Mouse (Mus musculus) cerebral cortex, adult 2 months (tissue): ENCODE results near the gene Gpr83.

ENCODE experiments used
- WGBS: fragments of 180-500 bp; shearing (Covaris S2); methylation state at CpG from one replicate; pipeline ENCODE4 v1.1.7; 2018; 5-methylcytosine and 5-hydroxymethylcytosine counted together

Gpr83 gene

DNA sequence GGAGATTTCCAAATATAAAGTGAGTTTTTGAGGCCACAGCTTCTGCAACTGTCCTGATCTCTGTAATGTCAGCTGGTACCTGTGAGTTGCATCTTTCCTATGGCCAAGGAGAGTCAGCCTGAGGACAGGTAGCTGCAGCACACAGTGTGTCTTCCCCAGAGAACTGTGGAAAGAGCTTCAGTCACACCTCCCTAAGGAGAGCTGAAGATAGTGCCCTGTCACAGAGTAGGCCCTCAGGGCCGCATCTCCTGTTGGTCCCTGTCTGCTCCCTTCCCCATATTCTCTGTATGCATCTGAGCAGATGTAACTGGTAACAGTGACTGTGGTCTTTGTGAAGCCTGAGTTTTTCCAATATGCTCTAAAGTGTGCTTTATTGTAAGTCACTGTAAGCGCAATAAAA, 10.4 kb downstream of the Gpr83 start:
- WGBS, result 87% methylated on average over 2 of the region's 2 CpGs

DNA sequence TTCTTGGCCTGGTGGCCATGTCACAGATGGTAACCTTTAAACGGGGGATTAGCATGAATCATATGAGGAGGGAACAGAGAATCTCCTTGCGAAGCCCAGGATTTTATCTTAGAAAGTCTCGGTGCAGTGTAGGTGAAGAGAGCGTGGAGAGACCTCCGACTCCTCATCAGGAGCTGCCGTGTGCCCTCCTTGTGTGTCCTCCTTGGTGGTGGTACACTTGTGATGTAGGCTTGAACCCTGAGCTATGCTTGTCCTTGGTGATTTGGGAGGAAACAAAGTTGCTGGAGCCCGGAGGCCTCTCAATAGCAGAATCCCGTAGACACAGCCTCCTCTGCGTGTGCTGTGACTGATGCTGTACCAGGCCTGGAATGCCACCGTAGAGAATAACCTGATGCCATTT, 10.8 kb downstream of the Gpr83 start:
- 85% methylated on average over 10 of the region's 10 CpGs for WGBS

- WGBS, result 68% methylated on average over 3 of the region's 3 CpGs
Measured at GRCm38 (mm10) chr9:14871536-14871935, 11.5 kb downstream of the Gpr83 start.

DNA sequence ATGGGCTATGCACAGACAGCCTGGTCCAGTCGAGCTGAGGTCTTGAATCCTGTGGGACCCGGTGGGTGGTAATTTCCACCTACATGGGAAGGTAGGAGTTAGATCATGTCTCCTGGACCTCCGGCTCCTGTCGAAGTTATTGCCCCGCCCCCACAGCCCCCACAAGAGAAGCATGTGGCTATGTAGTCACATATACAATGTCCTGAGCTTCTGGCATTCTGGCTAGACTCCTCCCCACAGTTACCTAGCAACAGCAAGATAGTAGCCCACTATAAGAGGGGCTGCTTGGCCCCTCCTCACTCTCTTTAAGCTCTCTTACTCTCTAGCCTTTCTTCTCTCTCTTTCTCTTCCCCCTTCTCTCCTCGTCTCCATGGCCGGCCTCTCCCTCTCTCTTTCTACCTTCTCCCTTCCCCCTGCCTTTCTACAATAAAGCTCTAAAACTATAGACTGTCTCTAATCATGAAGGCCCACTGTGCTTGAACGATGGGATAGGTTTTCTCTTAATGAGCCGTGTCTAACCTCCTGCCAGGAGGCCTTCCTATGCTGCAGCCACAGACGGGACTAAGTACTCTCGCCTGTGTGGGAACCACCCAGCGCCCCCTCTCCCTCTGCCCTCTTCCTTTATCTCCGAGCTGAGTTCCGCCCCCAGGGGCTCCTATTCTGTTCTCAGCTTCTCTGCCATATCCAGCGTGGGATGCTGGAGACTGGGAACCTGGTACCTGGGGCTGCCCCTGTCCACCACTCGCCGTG, 12.3 kb downstream of the Gpr83 start:
- WGBS, result 47% methylated on average over 17 of the region's 17 CpGs

DNA sequence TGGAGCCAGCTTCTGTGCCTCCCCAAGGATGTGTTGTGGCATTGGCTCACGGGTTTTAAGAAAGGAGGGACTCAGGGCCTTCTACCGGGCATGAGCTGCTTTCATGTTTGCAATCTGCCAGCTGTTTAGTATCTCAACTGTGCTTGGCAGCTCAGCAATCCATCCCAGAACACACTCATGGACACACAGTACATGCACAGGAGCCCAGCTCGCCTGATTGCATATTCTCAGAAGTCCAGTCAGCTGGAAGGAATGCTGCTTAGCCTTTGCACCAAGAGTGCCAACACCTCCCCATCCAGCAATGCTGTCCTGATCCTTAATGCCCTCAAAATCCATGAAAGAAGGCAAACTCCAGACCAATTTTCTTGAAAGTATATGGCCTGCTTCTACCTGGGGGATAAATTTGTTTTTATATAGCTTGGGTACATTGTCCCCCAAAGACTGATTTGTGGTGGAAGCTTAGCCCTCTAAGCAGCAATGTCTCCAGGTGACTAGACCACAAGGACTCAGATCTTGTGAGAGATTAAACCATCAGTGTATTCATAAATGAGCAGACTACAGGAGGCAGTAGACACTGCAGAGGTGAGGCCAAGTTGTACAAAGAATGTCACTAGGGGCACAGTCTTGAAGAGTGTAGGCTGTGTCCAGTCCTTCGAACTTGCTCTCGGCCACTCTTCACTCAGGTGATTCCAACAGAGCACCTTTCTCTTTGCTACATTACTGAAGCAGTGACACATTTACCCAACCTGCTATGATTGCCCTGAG, 15.9 kb downstream of the Gpr83 start:
- WGBS, result 82% methylated on average over 5 of the region's 5 CpGs

- WGBS, result 74% methylated on average over 8 of the region's 8 CpGs
Measured at GRCm38 (mm10) chr9:14876566-14876965, 16.6 kb downstream of the Gpr83 start.

GRCm38 (mm10) chr9:14884641-14885040, 24.6 kb downstream of the Gpr83 start:
- 68% methylated on average over 4 of the region's 4 CpGs for WGBS

DNA sequence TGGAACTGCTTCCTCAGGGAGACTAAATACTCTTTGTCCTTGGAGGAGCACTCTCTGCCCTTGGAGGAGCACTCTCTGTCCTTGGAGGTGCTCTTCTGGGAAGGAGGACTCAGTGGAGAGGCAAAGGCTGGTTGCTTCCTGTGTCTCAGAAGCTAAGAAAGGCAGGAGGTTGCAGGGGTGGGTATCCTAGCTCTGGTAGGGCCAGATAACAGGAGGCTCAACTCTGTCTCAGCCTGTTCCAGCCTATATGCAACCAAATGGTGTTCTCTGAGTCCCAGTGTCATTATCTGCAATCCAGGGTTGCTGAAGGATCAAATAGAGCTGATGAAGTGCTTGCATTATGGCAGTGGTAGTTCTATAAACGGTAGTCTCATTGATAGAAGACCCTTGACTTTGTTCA, 25.9 kb downstream of the Gpr83 start:
- WGBS, result 89% methylated on average over 1 of the region's 1 CpGs

GRCm38 (mm10) chr9:14887787-14888382, 27.9 kb downstream of the Gpr83 start:
- 95% methylated on average over 6 of the region's 6 CpGs for WGBS

GRCm38 (mm10) chr9:14888671-14889070, 28.7 kb downstream of the Gpr83 start:
- WGBS, result 88% methylated on average over 6 of the region's 6 CpGs

DNA sequence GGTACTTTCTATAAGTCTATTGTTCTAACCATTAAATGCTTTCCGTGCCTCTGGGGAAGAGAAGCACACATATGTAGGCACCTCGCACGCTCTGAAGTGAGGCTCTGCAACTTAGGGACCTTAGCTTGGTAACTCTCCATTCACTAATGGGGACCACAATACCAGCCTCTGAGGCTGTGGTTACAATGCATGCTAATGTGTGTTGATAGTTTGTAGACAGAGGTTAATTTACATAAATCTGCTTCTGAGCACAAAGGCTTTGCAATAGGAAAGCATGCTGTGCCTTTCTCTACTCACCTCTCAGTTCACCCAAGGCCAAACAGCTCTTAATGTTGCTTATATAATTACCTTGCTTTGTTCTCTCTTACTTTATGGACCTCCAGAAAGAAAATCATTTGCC, 30.7 kb downstream of the Gpr83 start:
- 77% methylated on average over 3 of the region's 3 CpGs for WGBS

DNA sequence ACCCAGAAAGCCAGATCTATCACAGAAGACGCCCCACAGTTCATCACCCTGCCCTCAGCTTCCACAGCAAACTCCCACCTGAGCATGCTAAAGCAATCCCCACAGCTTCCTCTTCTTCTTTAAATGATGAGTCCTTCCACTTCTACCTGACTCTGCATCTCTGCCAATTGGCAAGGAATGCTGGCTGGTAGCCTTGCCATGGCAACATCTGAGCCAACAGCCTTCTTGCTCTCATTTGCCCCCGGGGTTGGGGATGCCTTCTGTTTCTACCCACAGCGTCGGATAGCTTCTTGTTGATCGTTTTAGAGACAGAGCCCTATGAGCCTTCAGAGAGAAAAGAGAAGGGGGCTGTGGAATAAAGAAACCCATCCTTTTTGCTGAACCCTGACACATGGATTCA, 31.9 kb downstream of the Gpr83 start:
- 64% methylated on average over 5 of the region's 5 CpGs for WGBS

- 80% methylated on average over 9 of the region's 9 CpGs for WGBS
Measured at GRCm38 (mm10) chr9:14893388-14893787, 33.4 kb downstream of the Gpr83 start.

GRCm38 (mm10) chr9:14894628-14895027, 34.6 kb downstream of the Gpr83 start:
- 93% methylated on average over 3 of the region's 3 CpGs for WGBS

- 68% methylated on average over 7 of the region's 7 CpGs for WGBS
Measured at GRCm38 (mm10) chr9:14895237-14895835, 35.3 kb downstream of the Gpr83 start.

- 66% methylated on average over 3 of the region's 3 CpGs for WGBS
Measured at GRCm38 (mm10) chr9:14897102-14897501, 37.1 kb downstream of the Gpr83 start.

DNA sequence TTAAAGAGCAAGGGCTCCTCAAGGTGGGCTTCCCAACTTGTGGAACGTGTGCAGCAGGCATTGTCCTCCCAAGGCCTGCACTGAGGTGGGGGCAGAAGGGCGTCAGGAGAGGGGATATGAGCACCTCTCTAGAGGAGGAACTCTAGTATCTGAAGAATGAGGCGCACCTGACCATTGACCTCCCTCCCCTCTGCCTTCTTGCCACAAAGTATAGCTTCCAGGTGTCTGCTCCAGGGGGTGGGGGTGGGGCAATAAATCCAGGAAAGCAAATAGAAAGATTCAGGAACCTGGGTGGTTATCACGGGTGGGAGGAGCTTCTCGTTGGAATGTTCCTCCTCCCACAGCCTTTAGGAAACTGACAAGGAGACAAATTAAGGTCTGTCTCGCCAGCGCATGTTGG, 41.7 kb downstream of the Gpr83 start:
- WGBS, result 89% methylated on average over 7 of the region's 7 CpGs

DNA sequence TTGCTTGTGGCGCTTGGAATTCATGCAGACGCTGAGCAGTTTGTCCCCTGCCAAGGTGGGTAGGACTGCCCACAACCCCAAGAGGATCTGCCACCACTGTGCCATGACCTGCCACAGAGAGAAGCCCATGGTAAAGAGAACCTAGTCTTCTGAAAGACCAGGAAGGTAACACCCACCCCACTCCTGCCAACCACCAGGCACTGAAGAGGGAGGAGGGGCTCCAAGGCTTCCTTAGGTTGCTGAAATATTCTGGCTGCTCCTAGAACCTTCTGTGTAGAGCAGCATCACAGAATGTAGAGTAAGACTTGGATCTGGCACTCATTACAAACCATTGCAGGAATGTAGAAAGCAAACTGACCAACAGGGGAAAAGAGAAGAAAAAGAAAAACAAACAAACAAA, 42.4 kb downstream of the Gpr83 start:
- WGBS, result 91% methylated on average over 2 of the region's 2 CpGs

DNA sequence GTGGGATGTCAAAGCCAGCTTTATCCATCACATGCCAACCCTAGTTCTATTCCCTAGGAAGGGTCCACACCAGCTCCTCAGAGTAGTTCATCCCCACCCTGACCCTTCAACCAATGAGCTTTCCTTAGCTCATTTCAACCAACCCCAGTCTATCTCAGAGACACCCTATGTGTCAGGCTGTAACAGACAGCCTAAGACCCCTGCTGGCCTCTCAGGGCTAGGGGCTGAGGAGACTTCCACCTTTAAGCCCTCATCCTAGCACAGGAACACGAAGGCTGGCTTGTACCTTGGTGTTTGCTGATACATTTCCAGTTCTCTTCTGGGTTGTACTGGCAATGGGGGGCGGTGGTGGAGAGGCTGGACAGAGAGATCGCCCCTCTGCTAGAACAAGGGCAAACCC, 43.0 kb downstream of the Gpr83 start:
- 96% methylated on average over 3 of the region's 3 CpGs for WGBS

GRCm38 (mm10) chr9:14903581-14904378, 43.8 kb downstream of the Gpr83 start, which contains the start of gene Izumo1r:
Gene Izumo1r (minus strand): TSS chr9:14903949.
- 57% methylated on average over 11 of the region's 11 CpGs for WGBS

DNA sequence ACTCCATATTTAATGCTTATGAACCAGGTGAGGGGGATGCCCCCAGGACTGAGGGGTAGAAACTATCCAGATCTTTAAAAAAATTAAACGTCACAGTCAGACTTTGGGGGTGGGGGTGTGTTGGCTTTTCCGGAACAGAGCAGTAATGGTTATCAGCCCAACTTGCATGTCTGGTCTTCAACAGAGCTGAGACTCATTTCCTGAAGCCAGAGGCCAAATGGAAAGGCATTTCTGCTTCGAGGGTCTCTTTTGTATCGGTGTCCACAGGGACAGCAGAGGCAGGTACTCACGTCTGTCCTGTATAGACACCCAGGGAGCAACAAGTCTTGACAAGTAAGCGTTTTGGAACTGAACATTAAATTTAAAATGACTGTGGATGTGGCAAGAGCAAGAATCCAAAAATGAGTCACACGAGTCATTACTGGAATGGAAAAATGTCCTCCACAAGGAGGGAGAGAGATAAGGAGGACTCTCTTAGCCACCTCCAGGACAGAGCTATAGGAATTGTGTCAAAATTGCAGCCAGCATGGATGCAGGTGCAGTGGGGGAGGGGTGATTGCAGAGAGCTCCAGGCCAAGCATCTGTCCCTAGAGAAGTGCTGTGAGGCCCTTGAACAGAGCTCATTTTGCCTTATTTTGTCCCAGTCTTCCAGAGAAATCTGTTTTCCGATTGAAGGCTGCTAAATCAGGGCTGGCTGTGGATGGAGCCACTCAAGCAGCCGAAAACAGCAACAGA, 44.9 kb downstream of the Gpr83 start:
- 48% methylated on average over 9 of the region's 9 CpGs for WGBS
